Mouse (Mus musculus) hindbrain, embryonic 16.5 days (tissue): ENCODE measurements around the gene Slc9a3r2. TPM values are rescaled to one million over a fixed set of nuclear protein-coding genes. Genes with fewer than 3 reads are reported as not detected.

ENCODE experiments used
- ATAC-seq: fragments of 200-750 bp; cut with Nextera tagmentation; 2 replicates; pipeline ENCODE4 v1.8.0; 2017; ENCODE audit warnings: moderate TSS enrichment, moderate library complexity
- H3K27ac ChIP-seq: fragments of 300-500 bp; sonication (generic); 2 replicates; pipeline ENCODE4 v1.5.1; 2014; ENCODE audit warnings: low read depth, mild to moderate bottlenecking, control low read depth, low read length, moderate library complexity
- H3K27me3 ChIP-seq: fragments of 300-500 bp; sonication (generic); replicated peaks from 2 replicates; pipeline ENCODE4 v1.6.1; 2014; ENCODE audit warnings: low read length; ENCODE audit not compliant: control insufficient read depth, insufficient read depth
- H3K36me3 ChIP-seq: fragments of 300-500 bp; sonication (generic); 2 replicates; pipeline ENCODE4 v1.6.1; 2014; ENCODE audit warnings: mild to moderate bottlenecking, low read length, moderate library complexity, mixed read lengths; ENCODE audit not compliant: control insufficient read depth, insufficient read depth
- H3K4me1 ChIP-seq: fragments of 300-500 bp; sonication (generic); 2 replicates; pipeline ENCODE4 v1.6.1; 2014; ENCODE audit warnings: low read depth, low read length; ENCODE audit not compliant: control insufficient read depth, insufficient read depth
- H3K4me2 ChIP-seq: fragments of 300-500 bp; sonication (generic); 2 replicates; pipeline ENCODE4 v1.6.1; 2014; ENCODE audit warnings: mild to moderate bottlenecking, low read length, control low read depth, moderate library complexity
- H3K4me3 ChIP-seq: fragments of 300-500 bp; sonication (generic); 2 replicates; pipeline ENCODE4 v1.5.1; 2014; ENCODE audit warnings: mild to moderate bottlenecking, low read length, control low read depth, moderate library complexity
- H3K9ac ChIP-seq: fragments of 300-500 bp; sonication (generic); 2 replicates; pipeline ENCODE4 v1.6.1; 2014; ENCODE audit warnings: low read depth, mild to moderate bottlenecking, control low read depth, low read length, moderate library complexity
- H3K9me3 ChIP-seq: fragments of 300-500 bp; sonication (generic); 2 replicates; pipeline ENCODE4 v1.6.1; 2014; ENCODE audit warnings: mild to moderate bottlenecking, low read length, moderate library complexity; ENCODE audit not compliant: control insufficient read depth
- WGBS: fragments of 180-500 bp; shearing (Covaris S2); extraction: QIAGEN DNeasy Blood & Tissue Kit; methylation state at CpG from one replicate; pipeline ENCODE4 v1.1.7; 2014; 5-methylcytosine and 5-hydroxymethylcytosine counted together
- polyA plus RNA-seq: library from polyadenylated mRNA; unstranded; fragments of >200 nt; fragmentation: Nextera tagmentation; extraction: Ambion mirVana; gene quantifications from 2 replicates; pipeline ENCODE4 v1.2.1, GENCODE M21; 2015

The Slc9a3r2 gene
- polyA plus RNA-seq, 1 experiment from 2014 or later, result 60.8 TPM

DNA sequence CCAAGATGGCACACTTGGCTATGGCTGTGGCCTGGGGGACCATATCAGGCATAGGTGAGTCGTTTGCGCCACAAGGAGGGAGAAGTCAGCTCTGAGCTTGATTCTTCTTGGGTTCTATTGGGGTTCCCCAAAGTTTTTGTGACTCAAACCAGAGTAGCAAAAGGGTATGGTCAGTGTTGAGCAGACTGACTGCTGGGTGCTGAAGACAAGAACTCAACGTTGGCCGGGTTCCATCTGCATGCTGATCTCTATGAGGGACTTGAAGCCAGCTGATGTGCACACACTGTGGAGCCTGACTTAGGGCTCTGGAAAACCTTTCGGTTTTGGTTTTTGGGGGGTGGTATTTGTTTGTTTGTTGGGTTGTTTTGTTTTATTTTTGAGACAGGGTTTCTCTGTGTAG lies 14.4 kb downstream of the Slc9a3r2 start:
- no peak overlapping the region for H3K27ac ChIP-seq
- H3K9ac ChIP-seq, result no peak overlapping the region
- H3K9me3 ChIP-seq, result no peaks in the 10 kb centered on the region
- no peaks in the 10 kb centered on the region; the same call in 1 of the 2 replicates for H3K36me3 ChIP-seq
- H3K4me2 ChIP-seq, result no peak overlapping the region
- ATAC-seq, result no peak
- 96% methylated on average over 5 of the region's 5 CpGs for whole genome bisulfite sequencing
- H3K27me3 ChIP-seq, result no peaks in the 10 kb centered on the region
- peaks cover 11% of the 10 kb centered on the region for H3K4me1 ChIP-seq
- H3K4me3 ChIP-seq, result no peak overlapping the region

DNA sequence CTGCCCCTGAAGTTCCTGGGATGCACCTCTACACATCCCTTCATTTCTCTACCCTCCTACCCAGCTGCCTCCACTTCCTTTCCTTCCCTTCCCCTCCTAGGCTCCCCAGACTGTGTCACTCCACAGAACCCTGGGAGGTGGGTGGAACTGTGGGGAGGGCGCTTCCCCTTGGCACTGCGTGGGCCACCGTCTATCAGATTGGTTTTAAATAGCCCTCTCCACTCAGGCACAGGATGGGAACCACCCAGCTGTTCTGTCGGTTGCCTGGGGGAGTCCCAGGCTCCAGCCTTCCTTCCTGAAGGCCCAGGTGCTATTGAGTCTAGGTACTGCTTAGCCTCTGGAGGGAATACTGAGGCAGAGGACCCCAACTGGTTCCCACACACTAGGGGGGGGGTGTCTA lies 15.1 kb downstream of the Slc9a3r2 start:
- no peak overlapping the region for H3K27ac ChIP-seq
- H3K27me3 ChIP-seq, result no peaks in the 10 kb centered on the region
- H3K4me2 ChIP-seq, result no peak overlapping the region
- peaks cover under 1% of the 10 kb centered on the region for H3K36me3 ChIP-seq
- no peak for ATAC-seq
- no peak overlapping the region for H3K4me3 ChIP-seq
- 88% methylated on average over 4 of the region's 4 CpGs for WGBS
- no peaks in the 10 kb centered on the region for H3K9me3 ChIP-seq
- H3K4me1 ChIP-seq, result peaks cover 11% of the 10 kb centered on the region
- H3K9ac ChIP-seq, result no peak overlapping the region

DNA sequence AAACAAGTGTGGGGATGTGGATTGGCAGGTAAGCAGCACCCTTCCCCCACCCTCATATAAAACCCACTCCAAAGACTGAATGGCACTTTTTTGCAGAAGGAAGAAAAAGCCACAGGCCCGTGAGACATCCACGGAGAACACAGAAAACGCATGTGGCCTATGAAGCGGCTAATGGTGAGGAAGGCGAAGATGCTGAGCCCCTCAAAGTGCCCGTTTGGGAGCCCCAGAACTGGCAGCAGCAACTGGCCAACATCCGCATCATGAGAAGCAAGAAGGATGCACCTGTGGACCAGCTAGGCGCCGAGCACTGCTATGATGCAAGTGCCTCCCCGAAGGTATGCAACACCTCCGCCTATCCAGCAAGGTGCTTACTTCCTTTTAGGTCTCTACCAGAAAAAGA lies 16.3 kb downstream of the Slc9a3r2 start:
- H3K27ac ChIP-seq, result no peak overlapping the region
- H3K9me3 ChIP-seq, result no peaks in the 10 kb centered on the region
- no peak overlapping the region for H3K4me3 ChIP-seq
- no peak for ATAC-seq
- H3K4me1 ChIP-seq, result peaks cover 11% of the 10 kb centered on the region
- peaks cover 6% of the 10 kb centered on the region for H3K36me3 ChIP-seq
- 93% methylated on average over 11 of the region's 11 CpGs for WGBS
- no peak overlapping the region for H3K9ac ChIP-seq
- H3K4me2 ChIP-seq, result no peak overlapping the region
- no peaks in the 10 kb centered on the region for H3K27me3 ChIP-seq

DNA sequence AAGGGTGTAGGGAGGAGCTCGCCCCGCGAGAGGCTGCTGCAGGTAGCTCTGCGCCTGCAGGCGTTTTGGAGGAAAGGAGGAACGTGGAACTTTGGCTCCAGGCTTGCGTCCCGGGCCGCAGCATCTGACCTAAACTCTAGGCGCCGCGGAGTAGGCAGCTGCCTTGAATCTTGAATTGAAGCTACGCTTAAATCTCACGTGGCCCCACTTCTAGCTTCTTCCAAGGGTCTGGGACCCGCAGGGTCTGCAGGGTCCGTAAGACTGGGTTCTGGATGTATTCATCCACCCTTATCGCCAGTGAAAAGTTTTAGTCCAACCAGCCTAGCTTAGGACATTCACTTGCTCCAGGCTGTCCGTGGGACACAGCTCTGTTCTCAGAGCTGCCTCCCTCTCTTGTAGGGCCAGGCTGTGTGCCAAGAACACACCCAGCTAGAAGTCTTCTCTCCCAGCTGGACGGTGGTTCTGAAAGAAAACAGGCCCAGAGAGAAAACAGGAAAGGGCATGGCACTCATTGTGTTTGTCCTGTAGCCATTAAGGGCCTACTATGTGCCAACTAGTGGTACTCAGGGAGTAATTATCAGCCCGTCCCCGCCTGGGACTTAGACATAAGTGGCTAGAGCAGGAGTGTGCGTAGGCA lies 17.2 kb downstream of the Slc9a3r2 start:
- Histone ChIP-seq H3K9ac (peak overlapping the region; percentile 81), H3K36me3 (peaks cover 12% of the 10 kb centered on the region; the same call in 1 of the 2 replicates), H3K4me3 (peak overlapping the region; percentile 73), H3K27ac (peak overlapping the region; percentile 69), H3K4me2 (peak overlapping the region; percentile 78), H3K9me3 (no peaks in the 10 kb centered on the region), H3K27me3 (no peaks in the 10 kb centered on the region), H3K4me1 (peaks cover 11% of the 10 kb centered on the region)
- peak; percentile 44 for ATAC-seq
- WGBS, result 13% methylated on average over 22 of the region's 22 CpGs

DNA sequence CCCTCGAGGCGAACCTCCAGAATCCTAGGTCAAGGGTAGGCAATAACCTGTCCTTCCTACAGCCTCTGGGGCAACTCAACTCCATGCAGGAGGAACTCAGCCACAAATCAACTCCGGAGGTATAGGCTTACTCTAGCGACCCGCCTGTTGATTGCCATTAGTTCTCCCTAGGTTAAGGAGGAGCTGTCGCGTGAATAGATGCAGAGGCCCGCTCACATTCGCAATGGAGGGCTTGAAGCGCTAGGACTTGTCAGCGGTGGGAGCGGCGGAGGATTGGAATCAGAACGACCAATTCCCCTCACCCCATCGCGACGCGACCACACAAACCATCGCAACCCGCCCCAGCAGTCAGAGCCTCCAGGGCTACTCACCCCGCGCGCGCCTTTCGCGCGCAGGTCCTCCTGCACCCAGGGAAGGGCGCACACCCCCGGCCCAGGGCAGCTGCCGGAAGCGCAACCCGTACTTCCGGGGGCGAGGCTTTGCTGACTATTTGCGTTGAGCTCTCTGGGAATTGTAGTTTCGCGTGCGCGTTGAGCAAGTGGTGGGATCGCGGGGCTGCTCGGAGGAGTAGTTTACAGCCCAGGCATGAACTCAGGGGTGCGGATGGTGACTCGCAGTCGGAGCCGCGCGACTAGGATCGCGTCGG lies 17.8 kb downstream of the Slc9a3r2 start, which contains the start of the genes Tsc2 and Nthl1:
Gene Tsc2, minus strand, starts transcription at position 464 of the 646 bp plus-strand sequence.
Gene Nthl1, plus strand, starts transcription at position 514 of the 646 bp plus-strand sequence.
- 2% methylated on average over 51 of the region's 51 CpGs for WGBS
- Histone ChIP-seq H3K9me3 (no peaks in the 10 kb centered on the region), H3K27ac (peak within 1 kb of the TSS; percentile 69), H3K4me2 (peak within 1 kb of the TSS; percentile 78), H3K27me3 (no peaks in the 10 kb centered on the region), H3K36me3 (peaks cover 15% of the 10 kb centered on the region; the same call in 1 of the 2 replicates), H3K4me3 (peak within 1 kb of the TSS; percentile 73), H3K9ac (peak within 1 kb of the TSS; percentile 81), H3K4me1 (peaks cover 11% of the 10 kb centered on the region)
- peak; percentile 93 for ATAC-seq

DNA sequence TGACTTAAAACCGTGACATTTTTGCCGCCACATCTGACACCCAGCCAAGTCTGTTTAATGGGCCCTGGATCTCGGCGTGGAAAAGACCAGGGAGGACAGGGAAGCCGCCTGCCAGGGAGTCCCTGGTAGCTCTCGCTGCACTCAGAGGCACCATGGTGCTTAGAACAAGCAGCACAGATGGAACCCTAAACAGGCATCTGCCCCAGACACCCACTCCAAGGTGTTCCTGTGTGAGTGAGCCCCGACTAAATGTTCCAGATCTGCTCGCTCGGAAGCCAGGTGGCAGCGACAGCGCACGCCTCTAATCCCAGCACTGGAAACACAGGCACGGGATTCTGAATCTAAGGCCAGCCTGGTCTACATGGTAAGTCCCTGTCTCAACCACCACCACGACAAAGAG lies 20.1 kb downstream of the Slc9a3r2 start:
- 87% methylated on average over 14 of the region's 14 CpGs for WGBS

DNA sequence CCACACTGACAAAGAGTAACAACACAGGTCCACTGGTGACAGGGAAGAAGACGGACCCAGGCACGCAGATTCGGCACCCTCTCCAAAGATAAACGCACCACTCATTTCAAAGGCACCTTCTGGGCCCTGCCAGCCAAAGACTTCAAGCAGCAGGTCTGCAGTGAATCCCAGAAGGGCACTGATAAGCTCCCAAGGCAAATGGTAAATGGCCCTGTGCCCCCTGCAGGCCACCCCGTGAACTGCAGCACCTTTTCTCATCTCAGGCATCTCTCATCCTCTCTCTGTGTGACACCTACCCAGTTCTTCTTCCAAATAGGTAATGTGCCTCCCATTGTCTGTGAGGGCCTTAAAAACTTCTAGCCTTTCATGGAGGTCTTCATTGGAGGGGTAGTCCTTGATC lies 21.5 kb downstream of the Slc9a3r2 start:
- no peak overlapping the region for H3K27ac ChIP-seq
- H3K4me1 ChIP-seq, result peaks cover 11% of the 10 kb centered on the region
- H3K4me2 ChIP-seq, result no peak overlapping the region
- H3K27me3 ChIP-seq, result no peaks in the 10 kb centered on the region
- no peak overlapping the region for H3K4me3 ChIP-seq
- ATAC-seq, result no peak
- WGBS, result 50% methylated on average over 5 of the region's 5 CpGs
- H3K9ac ChIP-seq, result no peak overlapping the region
- H3K9me3 ChIP-seq, result no peaks in the 10 kb centered on the region
- peaks cover 26% of the 10 kb centered on the region for H3K36me3 ChIP-seq

More for the DNA sequence above, 20.1 kb downstream of the Slc9a3r2 start:
- Histone ChIP-seq H3K4me2 (no peak overlapping the region), H3K9me3 (no peaks in the 10 kb centered on the region), H3K27me3 (no peaks in the 10 kb centered on the region), H3K4me3 (no peak overlapping the region), H3K4me1 (peaks cover 11% of the 10 kb centered on the region), H3K27ac (no peak overlapping the region), H3K36me3 (peaks cover 19% of the 10 kb centered on the region), H3K9ac (no peak overlapping the region)
- ATAC-seq, result no peak

DNA sequence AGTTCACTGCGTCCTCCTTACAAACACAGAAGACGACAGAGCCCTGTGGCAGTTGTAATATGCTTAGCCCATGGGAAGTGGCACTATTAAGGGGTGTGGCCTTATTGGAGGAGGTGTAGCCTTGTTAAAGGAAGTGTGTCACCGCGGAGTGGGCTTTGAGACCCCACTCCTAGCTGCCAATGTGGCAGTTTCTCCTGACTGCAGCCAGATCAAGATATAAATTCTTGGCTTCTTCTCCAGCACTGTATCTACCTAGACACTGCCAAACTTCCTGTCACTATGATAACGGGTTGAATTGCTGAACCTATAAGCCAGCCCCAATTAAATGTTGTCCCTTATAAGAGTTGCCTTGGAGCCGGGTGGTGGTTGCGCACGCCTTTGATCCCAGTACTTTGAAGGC lies 24.7 kb downstream of the Slc9a3r2 start:
- no peaks in the 10 kb centered on the region for H3K4me1 ChIP-seq
- no peak for ATAC-seq
- H3K36me3 ChIP-seq, result peaks cover 54% of the 10 kb centered on the region
- no peaks in the 10 kb centered on the region for H3K27me3 ChIP-seq
- no peak overlapping the region for H3K27ac ChIP-seq
- 93% methylated on average over 8 of the region's 8 CpGs for WGBS
- H3K9me3 ChIP-seq, result no peaks in the 10 kb centered on the region
- H3K4me3 ChIP-seq, result no peak overlapping the region
- H3K4me2 ChIP-seq, result no peak overlapping the region
- no peak overlapping the region for H3K9ac ChIP-seq

DNA sequence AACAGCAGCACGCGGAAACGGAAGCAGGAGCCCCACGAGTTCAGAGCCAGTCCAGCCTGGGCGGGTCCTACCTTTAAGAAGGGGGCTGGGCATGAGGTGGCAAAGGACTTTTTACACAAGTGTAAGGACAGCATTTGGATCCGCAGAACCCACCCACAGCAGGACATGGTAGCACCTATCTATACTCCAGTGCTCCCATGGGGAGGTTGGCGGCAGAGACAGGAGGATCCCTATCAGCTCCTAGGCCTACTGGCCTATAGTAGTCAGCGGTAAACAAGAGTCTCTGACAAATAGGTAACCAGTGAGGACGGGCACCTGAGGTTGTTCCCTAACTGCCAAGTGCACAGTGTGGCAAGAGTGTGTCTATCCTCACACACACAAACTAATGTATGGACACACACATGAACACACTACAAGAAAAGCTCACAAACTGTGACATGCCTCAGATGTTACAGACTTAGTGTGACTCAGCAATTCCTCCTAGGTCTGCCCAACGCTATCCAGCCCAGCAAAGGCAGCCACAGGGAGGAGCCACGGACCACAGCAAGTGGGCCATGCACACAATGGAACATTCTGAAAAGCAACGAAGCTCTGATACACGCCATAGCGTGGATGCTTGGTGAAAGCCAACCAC lies 32.4 kb downstream of the Slc9a3r2 start:
- Histone ChIP-seq H3K4me2 (no peak overlapping the region), H3K9ac (no peak overlapping the region), H3K4me1 (no peaks in the 10 kb centered on the region), H3K27ac (no peak overlapping the region), H3K9me3 (no peaks in the 10 kb centered on the region), H3K27me3 (no peaks in the 10 kb centered on the region), H3K4me3 (no peak overlapping the region), H3K36me3 (peaks cover 64% of the 10 kb centered on the region)
- no peak for ATAC-seq
- 85% methylated on average over 14 of the region's 14 CpGs for WGBS
